23 mouse cellular contexts compared by ENCODE assay signal in the genomic region with DNA sequence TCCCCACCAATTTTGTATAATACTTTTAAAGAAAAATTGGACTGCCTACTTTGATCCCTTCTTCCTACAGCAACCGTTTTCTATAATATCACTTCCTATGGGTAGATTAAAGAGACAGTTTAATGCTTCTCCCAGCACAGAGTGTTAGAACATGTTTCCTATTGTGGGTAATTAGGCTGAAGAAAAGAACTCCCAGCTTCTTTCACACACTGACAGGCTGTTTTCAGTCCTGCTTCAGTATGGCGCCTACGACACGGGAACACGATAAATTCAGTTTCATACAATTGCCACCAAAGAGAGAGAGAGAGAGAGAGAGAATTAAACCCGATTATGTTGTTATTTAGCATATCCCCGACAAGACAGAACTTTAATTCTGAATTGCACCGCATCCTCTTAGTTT.
DNase-seq lines count a peak whose midpoint lies in the region; ATAC-seq and TF ChIP-seq lines count a peak whose summit lies in the region.
"Had no signal": no experiment of that assay in that cellular context is flagged by ENCODE, and none has a peak within 500 bp of the region (broad histone marks: within the 10 kb centered on the region; RNA-seq: fewer than 3 reads in every experiment).

No protein-coding gene starts in this region.

- H3K9me3 ChIP-seq in forebrain, postnatal 0 days (ENCODE audit: low read length), result no peaks in the 10 kb centered on the region
- no peaks in the 10 kb centered on the region for H3K9me3 ChIP-seq in forebrain, embryonic 16.5 days (ENCODE audit: control insufficient read depth, low read length)
- H3K9me3 ChIP-seq: embryonic facial prominence, embryonic 10.5 days; embryonic facial prominence, embryonic 12.5 days; forebrain, embryonic 13.5 days; forebrain, embryonic 15.5 days had no signal

- H3K9ac ChIP-seq in forebrain, postnatal 0 days, result no peak overlapping the region
- no peak overlapping the region for H3K9ac ChIP-seq in forebrain, embryonic 16.5 days (replicated peaks; ENCODE audit: low read depth, low read length)
- H3K9ac ChIP-seq: embryonic facial prominence, embryonic 12.5 days; forebrain, embryonic 13.5 days; forebrain, embryonic 15.5 days had no signal

- no peak overlapping the region for H3K4me2 ChIP-seq in forebrain, postnatal 0 days (ENCODE audit: low read depth)
- no peak overlapping the region for H3K4me2 ChIP-seq in forebrain, embryonic 16.5 days (ENCODE audit: low read length)
- H3K4me2 ChIP-seq: embryonic facial prominence, embryonic 12.5 days; forebrain, embryonic 13.5 days; forebrain, embryonic 15.5 days had no signal

- H3K27me3 ChIP-seq in forebrain, postnatal 0 days (ENCODE audit: insufficient read depth, low read length), result no peaks in the 10 kb centered on the region
- H3K27me3 ChIP-seq in forebrain, embryonic 16.5 days (replicated peaks; ENCODE audit: control insufficient read depth, insufficient read depth, low read length), result no peaks in the 10 kb centered on the region
- H3K27me3 ChIP-seq: CH12.LX; embryonic facial prominence, embryonic 12.5 days; forebrain, embryonic 13.5 days; forebrain, embryonic 15.5 days; Patski had no signal

- TF ChIP-seq CTCF in forebrain, postnatal 0 days (IDR thresholded peaks at IDR 0.05; ENCODE audit: low read depth), result no peak

- H3K27ac ChIP-seq in forebrain, postnatal 0 days (ENCODE audit: low read depth, low read length), result no peak overlapping the region
- H3K27ac ChIP-seq in forebrain, embryonic 16.5 days (ENCODE audit: low read length), result no peak overlapping the region
- H3K27ac ChIP-seq: embryonic facial prominence, embryonic 10.5 days; embryonic facial prominence, embryonic 12.5 days; forebrain, embryonic 13.5 days; forebrain, embryonic 15.5 days had no signal

- H3K36me3 ChIP-seq in forebrain, postnatal 0 days (ENCODE audit: insufficient read depth), result no peaks in the 10 kb centered on the region
- H3K36me3 ChIP-seq in forebrain, embryonic 16.5 days (ENCODE audit: control insufficient read depth, insufficient read depth), result no peaks in the 10 kb centered on the region
- H3K36me3 ChIP-seq: embryonic facial prominence, embryonic 10.5 days; embryonic facial prominence, embryonic 12.5 days; forebrain, embryonic 15.5 days; G1E had no signal

- ATAC-seq in forebrain, postnatal 0 days, result no peak; the same call in 1 of the 2 replicates
- no peak for ATAC-seq in forebrain, embryonic 16.5 days
- ATAC-seq: activated CD4-positive, CD25-positive, alpha-beta regulatory T cell, adult 4 months; CD4-positive, CD25-positive, alpha-beta regulatory T cell, adult 4 months; forebrain, embryonic 13.5 days; forebrain, embryonic 15.5 days; Patski had no signal

- WGBS in forebrain, postnatal 0 days, result 41% methylated on average over 8 of the region's 8 CpGs
- 39% methylated on average over 8 of the region's 8 CpGs for WGBS in forebrain, embryonic 16.5 days

- H3K4me1 ChIP-seq in forebrain, postnatal 0 days (ENCODE audit: insufficient read depth), result 0 out of 2 replicates have a peak, but pooled peaks cover 3% of the 10 kb centered on the region
- H3K4me1 ChIP-seq in forebrain, embryonic 16.5 days (replicated peaks; ENCODE audit: control insufficient read depth, insufficient read depth, low read length), result peaks cover 11% of the 10 kb centered on the region
- H3K4me1 ChIP-seq: embryonic facial prominence, embryonic 12.5 days had no signal

- no peak overlapping the region for H3K4me3 ChIP-seq in forebrain, postnatal 0 days (ENCODE audit: low read depth, low read length)
- H3K4me3 ChIP-seq in forebrain, embryonic 16.5 days (replicated peaks; ENCODE audit: low read length), result no peak overlapping the region
- H3K4me3 ChIP-seq: embryonic facial prominence, embryonic 10.5 days; embryonic facial prominence, embryonic 12.5 days; forebrain, embryonic 13.5 days; forebrain, embryonic 15.5 days had no signal

- DNase-seq in forebrain, postnatal 0 days, result peak; percentile 33
- peak; percentile 35 for DNase-seq in brain, adult 2 months (ENCODE audit: low read depth, low spot score)
- DNase-seq in telencephalon, adult 2 months (ENCODE audit: low read depth, low spot score), result peak; percentile 33
- no peak for DNase-seq in urinary bladder, postnatal 14 days (ENCODE audit: low spot score)
- DNase-seq: adrenal gland, adult 8-10 months; adrenal gland, postnatal 14 days; adrenal gland, postnatal 36 days; B cell, adult 2 months; cerebellum, adult 11-12 months; cerebellum, adult 2 months; cerebellum, adult 9-10 months; cerebellum, postnatal 10 days; cerebellum, postnatal 25 days had no signal
